Mouse (Mus musculus): Measurements from ENCODE around the gene Acadsb.
"Not testable (repeated sequence)": the region's sequence is repeated elsewhere in the genome, so short reads cannot be mapped to it uniquely, and the experiment has no call there.

The Acadsb gene

DNA sequence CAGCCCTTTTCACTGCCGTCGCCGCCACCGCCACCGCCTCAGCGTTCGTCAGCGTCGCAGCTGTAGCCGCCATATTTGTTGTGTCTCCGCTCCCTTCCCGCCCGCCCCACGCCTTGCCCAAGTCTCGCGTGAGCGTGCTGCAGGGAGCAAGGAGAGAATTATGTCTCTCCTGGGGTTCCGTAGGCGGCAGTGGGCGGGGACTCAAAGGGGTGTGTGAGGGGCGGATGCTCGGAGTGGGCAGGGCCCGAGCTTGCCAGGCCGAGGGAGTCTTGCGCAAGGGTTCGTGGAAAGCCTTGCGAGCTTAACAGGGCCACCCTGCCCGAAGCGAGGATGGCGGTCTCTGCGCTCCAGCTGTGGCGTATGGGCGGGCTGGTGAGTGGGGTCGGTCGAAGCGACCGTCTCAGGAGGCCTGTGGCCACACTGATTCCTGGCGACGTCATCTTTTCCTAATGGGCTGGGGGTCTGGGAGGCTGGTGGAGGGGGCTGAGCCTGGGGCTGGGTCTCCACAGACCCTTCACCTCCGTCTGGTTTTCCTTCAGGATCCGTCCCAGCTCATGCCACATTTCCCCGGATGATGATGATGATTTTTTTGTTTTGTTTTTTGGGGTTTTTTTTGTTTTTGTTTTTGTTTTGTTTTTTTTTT is at the start of gene Acadsb, which contains the start of gene Ikzf5:
TSS of gene Acadsb (plus strand) at position 186 of the 643 bp plus-strand sequence.
TSS of gene Ikzf5 (minus strand) at position 106 of the 643 bp plus-strand sequence.
- DNase-seq (ENCODE audit: extremely low spot score, low spot score) = peak; percentile 95

DNA sequence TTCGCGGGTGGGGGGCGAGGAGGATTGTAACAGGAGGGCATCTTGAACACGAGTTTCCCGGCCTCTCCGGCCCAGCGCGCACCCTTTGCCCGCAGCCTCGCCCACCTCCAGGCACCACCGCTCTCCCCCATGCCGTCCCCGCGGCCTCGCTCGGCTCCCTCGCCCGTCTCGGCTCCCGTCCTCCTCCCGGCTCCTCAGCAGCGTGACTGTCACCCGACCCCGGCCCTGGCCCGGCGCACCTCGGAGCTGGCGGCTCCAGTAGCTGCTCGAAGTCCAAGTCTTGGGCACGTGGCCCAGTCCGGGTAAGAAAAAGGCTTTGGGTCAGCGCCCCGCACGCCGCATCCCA is 48.2 kb upstream of the Acadsb start:
- no peak for DNase-seq (ENCODE audit: extremely low spot score, low spot score)

DNA sequence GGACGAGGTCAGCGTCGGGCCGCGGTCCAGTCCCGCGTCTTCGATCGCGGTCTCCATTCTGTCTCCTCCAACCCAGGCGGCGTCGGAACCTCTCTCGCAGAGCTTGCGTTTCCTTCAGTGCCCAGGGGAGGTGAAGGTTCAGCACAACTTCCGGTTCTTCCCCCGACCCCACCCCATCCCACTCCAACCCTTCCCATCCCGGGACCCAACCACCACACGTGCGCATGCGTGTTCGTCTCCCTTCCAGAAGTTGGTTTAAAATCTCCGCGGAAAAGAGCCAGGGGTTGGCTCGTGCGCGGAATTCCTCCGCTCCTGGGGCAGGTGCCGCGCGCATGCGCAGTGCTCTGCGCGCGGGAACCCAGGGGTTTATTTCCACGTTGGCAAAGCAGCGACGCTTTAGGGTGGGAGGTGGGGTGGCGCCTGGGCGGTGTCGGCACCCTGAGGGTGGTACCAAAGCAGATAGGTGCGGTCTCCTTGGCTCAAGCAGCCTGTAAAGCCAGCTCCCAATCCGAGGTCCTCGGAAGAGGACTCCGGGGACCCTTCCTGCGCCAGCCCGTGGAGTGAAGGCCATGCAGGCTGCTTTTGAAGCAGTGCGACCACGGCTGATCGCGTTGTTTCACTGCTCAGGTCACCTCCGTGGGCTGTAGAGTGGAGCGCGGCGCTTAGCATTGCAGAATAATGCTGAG is 47.6 kb upstream of the Acadsb start, which contains the start of gene 2310057M21Rik:
TSS of gene 2310057M21Rik (minus strand) at position 145 of the 686 bp plus-strand sequence.
- DNase-seq (ENCODE audit: extremely low spot score, low spot score) = peak; percentile 94

DNA sequence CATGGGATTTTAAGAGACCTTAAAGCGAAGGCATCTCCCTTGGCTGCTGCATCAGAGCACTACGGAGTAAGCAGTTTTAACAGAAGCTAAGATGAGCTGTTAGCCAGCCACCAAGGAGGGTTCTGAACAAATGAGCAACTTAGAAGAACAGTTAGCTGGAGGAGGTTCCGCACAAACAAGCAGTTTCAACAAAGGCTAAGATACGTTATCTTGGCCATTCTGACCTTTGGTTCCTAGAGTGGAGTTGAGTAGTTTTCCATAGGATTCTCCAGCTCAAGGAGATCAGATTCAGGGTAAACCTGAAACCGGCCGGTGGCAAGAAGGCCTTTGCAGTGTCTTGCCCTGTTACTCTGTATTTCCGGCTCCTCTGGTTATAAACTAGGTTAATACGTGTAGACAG is 46.3 kb upstream of the Acadsb start:
- no peak for DNase-seq (ENCODE audit: extremely low spot score, low spot score)

DNA sequence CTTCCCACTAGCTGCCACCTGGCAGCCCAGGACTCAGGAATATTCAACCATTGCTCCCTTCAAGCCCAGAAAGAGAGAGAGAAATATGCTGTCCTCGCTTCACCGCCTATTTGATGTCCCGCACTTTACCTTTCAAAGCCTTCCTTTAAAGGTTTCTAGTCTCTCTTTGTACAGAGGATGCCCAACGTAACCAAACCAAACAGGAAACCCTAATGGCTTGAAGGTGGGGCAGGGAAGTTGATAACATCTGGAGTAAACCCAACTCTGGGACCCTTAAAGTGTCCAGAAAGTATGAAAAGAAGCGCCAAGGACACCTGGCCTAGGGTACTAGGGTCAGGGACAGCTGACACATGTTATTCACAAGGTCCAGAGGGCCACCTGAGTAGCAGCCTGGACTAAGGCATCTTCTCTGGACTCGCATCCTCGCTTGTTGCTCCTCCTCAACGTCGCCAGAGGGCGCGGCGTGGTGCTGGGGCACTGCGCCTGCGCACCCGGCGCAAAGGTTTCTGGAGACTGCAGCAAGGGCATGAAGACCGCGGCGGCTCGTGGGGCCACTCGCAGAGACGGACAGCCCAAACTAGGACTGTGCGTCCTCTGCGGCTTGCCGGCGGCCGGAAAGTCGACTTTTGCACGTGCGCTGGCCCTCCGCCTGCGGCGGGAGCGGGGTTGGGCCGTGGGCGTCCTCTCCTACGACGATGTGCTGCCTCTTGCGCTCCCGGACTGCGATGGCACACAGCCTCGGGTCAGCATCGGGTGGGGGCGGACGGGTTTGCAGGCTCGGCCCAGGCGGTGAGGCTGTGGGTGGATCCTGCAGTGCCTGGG is 39.5 kb upstream of the Acadsb start, which contains the start of gene Pstk:
TSS of gene Pstk (plus strand) at position 494 of the 822 bp plus-strand sequence.
- peak; percentile 94 for DNase-seq (ENCODE audit: extremely low spot score, low spot score)

DNA sequence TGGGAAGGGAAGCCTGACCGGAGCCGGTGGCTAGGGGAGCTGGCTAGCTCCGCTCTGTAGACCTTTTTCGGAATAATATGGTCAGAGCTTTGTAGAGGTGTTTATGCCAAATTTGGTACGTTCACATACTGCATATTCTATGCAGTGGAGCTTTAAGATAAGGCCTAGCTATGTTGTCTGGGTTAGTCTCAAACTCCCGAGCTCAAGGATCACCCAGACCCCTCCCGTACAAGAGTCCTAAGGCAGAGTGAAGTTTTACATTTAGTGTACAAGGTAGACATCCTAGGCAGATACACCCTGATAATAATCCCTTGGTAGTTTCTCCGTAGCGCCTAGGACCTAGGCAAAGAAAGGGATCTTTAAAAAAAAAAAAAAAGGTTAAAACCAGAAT is 38.9 kb upstream of the Acadsb start:
- DNase-seq (ENCODE audit: extremely low spot score, low spot score) = no peak

DNA sequence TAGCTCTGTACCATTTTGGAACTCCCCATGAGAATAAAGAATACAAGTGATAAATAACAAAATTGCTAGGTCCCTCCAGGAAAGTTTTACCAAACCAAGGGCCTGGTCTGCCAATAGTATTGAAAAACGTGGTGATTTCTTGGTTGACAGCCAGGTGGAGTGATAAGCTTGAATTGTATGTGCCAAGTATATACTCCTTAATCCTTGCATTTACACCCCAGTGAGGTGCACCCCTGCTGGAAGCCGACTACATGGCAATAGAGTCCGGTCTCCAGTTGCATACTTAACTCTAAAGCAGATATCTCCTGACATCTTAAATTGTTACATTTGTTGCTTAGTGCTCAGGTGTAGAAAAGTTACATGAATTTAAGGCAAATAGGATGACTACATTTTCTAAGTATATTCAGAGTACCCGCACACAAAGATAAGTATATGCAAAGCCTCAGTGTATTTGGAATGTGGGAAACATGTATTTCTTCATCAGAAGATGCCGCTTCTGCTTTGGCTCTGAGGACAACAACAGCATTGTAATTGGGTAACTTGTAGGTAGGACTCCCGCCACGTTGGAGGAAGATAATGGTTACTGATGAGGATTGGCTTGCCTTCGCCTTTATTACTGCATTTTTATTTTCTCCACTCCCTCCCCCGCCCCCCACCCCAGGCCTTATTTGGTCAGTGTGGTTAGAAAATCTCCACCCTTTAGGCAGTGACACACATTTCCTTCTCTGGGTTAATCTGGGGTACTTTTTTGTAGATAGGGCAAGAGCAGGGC is 38.3 kb upstream of the Acadsb start:
- no peak for DNase-seq (ENCODE audit: extremely low spot score, low spot score)

DNA sequence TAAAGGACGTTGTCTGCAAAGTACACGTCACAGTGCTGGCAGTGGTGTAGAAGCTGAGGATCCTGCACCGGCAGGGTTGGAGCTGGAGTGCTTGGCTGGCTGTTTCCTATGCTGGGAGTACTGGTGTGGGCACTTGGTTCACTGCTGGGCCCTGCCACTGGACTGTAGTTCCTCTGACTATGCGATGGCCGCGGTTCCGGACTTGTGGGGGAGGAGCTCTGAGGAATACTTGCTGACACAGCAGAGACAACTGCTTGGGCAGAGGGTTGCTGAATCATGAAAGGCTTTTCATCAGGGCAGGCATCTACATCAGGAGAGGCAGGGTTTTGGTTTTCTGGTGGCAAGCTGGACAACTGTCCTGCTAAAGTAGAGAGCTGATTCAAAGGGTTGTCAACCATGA is 18.6 kb upstream of the Acadsb start:
- DNase-seq (ENCODE audit: extremely low spot score, low spot score) = not testable (repeated sequence)

DNA sequence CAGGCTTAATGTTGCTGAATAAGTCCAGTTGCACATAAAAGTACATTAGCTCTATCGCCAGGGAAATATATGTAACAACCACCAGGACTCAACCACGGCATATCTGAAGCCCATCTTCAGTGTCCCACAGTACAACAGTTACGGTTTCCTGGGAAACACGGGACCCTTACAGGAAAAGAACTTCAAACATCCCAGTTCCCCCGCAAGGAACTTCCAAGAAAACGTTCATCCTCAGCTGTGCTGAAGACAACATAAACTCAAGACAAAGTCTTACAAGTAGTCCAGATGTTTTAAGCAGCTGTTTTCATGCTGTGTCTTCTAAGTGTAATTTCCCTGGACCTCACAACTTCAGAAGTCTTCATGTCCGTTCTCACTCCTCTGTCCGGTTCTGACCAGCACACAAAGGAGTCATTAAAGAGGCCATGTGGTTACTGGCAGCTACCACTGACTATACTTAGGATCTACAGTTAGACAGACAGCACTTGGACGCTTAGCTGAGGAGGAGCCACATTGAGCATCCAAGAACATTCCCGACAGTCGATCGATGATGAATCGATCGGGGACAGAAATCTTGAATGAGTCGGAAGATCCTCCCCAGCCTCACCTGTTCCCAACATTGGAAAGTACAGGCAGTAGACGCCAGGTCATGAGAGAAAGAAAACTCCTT is 947 bp upstream of the Acadsb start:
- DNase-seq (ENCODE audit: extremely low spot score, low spot score) = no peak

DNA sequence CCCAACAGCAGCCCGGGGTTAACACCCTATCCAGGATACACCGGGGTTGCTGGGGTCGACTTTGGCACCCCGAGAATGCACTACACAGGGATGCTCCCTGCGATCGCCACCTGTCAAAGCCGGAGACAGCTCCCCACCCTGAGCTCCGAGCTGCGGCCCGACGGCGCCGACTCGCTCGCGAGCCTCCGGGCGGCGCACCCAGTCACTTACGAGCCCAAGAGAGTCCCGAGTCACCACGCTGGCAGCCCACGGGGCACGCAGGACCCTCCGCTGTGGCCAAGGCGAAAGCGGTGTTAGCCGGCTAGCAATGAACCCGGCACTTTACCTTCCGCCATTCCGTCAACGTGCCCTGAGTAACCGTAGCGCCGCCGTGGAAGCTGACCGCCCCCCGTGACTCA is 414 bp upstream of the Acadsb start:
- DNase-seq (ENCODE audit: extremely low spot score, low spot score) = no peak

DNA sequence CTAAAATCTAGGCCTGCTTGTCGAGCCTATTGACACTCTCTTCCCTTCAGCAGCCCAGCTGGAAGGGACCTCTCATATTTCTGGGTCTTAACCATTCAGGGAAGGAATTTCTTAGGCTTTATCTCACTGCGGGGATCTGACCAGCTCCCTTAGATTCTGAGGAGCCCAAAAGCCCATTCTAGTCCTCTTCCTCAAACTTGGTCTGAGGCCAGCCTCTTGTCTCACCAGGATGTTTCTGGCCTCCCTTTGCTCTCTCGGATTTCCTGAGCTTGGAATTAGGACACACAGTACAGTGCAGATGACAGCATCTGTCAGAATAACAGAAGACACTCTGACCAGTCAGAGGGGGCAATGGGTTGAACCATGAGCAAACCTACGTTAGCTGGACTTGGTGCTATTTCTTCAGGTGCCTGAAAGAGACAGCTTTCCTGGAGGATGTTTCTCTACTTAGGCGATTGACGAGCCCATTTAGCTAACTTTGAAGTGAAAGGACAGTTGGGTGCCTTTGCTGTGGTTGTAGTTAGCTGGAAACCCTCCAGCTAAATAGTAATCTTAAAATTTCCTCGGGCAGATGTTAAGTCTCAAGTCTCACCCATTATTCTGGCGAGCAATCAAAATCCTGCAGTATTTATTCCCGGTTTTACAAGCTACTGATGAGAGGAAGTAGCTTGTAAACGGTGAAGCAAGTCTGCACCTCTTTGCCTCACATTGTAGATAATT is 980 bp downstream of the Acadsb start:
- no peak for DNase-seq (ENCODE audit: extremely low spot score, low spot score)

DNA sequence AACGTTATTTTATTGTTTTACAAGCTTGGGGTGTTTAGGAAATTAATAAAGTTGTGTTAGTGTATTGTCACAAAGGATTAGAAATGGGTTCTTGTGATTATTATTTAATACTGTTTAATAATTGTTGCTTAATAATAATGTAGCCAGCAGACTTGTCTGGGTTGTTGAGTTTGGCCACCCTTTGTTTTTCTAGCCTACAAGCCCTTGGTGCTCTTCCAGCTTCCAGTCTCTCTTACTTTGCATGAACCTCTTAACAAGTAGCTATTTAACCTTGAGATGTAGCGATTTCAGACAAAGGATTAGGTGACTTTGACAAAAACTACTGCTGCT is 1.5 kb downstream of the Acadsb start:
- DNase-seq (ENCODE audit: extremely low spot score, low spot score) = no peak

DNA sequence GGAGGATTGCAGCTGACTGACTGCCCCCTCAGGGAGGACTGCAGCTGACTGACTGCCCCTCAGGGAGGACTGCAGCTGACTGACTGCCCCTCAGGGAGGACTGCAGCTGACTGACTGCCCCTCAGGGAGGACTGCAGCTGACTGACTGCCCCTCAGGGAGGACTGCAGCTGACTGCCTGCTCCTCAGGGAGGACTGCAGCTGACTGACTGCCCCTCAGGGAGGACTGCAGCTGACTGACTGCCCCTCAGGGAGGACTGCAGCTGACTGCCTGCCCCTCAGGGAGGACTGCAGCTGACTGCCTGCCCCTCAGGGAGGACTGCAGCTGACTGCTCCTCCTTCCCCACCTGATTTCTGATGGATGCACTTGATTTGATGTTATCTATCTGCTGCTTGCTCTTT is 6.3 kb downstream of the Acadsb start:
- DNase-seq (ENCODE audit: extremely low spot score, low spot score) = not testable (repeated sequence)

DNA sequence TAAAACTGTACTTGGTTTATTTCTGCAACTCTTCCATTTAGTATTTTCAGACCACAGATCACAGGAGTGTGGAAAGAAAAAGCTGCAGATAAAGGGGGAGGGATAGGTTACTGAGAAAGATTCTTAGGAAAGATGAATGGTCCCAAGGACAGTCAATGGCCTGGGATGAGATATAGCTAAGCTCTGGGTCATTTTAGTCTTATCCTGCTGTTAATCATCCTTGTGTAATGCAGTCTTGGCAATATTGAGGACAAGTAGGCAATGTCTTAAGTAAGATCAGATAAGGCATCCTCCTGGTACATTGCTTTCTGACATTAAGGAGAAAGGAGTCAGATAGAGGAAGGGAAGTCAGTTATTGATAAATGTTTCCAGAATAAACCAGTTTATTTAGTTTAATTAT is 7.2 kb downstream of the Acadsb start:
- DNase-seq (ENCODE audit: extremely low spot score, low spot score) = no peak

DNA sequence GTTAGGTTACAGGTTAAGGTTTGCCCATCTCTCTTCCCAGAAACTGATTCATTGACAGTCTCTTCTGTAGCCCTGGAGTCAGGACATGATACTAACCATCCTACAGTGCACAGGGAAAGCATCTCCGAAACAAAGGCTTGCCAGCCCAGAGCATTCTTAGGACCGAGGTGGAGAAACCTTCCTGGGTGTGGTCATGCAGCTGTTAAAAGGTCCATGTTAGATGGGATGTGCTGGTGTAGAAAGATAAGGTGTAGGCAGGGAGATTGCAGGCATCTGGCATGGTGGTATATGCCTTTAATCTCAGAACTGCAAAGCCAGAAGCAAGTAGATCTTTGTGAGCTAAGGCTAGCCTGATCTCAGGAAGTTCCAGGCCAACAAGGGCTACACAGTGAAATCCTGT is 14.5 kb downstream of the Acadsb start:
- no peak for DNase-seq (ENCODE audit: extremely low spot score, low spot score)

DNA sequence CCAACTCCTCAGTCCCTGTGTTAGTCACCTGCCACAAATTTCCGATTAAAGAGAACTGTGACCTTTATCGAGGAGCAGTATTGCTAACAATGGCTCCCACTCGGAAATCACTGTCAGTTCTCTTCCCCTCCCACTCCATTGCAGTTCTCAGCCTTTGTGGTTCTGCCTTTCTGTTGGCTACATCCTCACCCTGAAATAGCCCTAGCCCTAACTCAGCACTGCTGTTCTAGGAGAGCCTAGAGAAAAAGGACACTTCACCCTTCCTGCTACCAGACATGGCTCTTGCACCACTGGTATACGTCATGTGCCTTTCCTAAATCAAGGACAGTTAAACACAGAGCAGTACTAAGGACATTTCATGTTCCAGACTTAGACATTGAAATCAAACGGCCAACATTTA is 16.9 kb downstream of the Acadsb start:
- no peak for DNase-seq (ENCODE audit: extremely low spot score, low spot score)

DNA sequence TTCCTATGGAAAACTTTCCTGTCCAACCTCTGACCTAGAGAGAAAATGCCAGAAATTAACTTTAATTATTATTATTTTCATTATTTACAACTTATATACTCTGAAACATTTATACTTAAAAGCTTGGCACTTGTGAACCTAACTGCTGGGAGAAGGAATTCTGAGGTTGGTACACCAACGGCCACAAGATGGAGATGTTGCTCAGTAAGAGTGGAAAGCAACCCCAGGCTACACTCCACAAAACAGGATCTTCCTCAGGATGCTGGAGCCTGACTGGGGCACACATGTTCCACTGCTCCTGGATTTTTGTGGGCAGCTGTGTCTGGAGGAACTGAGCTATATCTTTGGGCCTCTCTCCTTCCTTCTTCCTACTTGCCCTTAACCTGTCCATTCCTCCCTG is 21.8 kb downstream of the Acadsb start:
- peak; percentile 35 for DNase-seq (ENCODE audit: extremely low spot score, low spot score)

DNA sequence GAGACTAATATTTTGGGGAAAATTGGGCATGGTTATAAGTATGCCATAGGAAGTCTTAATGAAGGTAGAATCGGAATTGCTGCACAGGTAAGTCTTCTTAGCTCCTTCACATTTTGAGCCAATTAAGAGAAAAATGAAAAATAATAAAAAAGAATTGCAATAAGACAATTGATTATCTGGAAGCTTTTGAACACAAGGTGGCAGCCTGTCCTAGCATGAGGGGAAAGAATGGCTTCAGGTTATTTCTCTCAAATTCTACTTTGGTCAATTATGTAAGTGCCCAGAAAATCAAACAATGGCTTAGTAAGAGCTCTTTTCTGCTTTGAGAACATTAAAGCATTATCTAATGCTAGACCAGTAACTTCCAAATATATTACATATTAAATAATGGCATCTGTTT is 23.9 kb downstream of the Acadsb start:
- no peak for DNase-seq (ENCODE audit: extremely low spot score, low spot score)

DNA sequence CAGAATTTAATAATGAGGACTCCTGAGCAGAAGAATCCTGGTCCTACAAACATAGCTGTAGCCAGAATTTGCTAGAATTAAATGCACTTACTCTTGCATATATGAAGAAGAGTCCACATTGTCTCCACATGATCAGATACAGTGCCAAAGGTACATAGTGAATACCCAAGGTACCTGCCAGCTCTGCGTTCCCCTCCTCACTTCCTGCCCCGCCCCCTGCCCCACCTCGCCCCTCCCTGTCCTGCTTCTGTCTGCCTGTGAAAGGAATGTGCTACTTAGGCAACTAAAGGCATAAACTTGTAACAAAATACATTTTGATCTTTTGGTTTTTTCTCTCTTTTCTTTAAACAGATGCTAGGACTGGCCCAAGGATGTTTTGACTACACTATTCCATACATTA is 26.6 kb downstream of the Acadsb start:
- DNase-seq (ENCODE audit: extremely low spot score, low spot score) = no peak

DNA sequence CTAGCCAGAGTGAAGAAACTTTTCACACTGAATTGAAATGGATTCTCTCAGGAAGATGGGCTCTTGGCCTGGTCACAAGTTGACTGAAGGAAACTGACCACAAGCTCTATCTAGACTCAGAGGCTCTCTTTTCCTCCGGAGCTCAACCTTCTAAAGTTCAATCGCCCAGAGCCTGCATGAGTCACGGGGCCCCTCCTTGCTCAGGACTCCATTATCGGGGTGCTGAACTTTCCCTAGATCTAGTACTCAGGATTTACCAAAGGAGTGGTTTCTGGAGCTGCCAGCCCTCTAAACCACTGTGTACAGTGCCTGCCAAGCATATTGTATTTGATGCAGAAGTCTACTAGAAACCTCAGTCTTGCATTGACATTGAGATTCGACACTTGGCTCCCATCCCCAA is 46.3 kb downstream of the Acadsb start:
- DNase-seq (ENCODE audit: extremely low spot score, low spot score) = no peak
